Mouse (Mus musculus) retina, embryonic 14.5 days (tissue): Measurements from ENCODE around the gene Trp53rkb.

Source experiments
- DNase-seq: peaks from one replicate; pipeline ENCODE4 v3.0.0-alpha.2; 2015; ENCODE audit warnings: low spot score

Trp53rkb gene

DNA sequence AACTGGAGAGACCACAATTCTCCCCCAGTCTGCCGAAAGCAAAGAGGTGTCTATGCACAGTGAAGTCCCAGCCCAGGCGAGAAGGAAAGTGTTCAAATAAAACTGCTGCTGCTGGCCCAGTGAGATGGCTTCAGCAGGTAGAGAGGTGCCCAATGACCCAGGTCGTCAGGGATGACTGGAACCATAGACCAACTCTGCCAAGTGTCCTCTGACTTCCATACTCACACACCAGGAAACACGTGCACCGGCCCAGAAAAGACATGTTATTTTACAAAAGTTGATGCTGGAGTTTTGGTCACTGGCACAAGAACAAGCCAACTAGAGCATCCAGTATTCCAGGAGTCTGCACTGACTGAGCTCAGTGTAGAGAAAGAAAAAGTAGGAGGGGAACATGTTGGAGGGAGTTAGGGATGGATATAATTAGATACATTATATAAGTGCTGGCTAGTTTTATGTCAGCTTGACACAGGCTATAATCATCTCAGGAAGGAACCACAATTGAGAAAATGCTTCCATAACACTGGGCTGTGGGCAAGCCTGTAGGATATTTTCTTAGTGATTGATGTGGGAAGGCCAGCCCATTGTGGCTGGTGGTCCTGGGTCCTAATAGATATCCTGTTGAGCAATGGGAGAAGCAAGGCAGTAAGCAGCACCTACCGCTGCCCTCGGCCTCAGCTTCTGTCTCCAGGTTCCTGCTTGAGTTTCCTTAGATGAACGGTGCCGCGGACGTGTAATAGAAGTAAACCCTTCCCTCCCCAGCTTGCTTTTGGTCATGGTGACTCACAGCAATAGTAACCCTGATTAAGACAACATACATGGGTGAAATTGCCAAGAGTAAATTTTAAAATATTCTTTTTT lies 7.5 kb downstream of the Trp53rkb start:
- DNase-seq: no peak

DNA sequence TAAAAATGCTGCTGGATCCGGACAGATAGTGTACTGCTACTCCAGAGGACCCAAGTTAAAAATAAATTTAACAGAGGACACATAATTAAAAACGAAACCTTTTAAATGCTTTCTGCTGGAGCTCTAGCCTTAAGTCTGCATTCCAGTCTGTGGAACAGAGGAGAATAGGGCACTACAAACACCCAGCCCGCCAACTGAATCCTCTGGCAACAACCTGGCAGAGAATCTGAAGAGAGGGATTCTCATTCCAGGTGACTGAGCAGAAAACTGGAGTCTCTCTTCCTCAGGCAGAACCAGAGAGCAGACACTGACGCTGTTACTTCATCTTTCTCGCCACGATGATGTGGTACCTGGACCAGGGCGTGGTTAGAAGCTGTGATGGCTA lies 8.1 kb downstream of the Trp53rkb start:
- DNase-seq: no peak

DNA sequence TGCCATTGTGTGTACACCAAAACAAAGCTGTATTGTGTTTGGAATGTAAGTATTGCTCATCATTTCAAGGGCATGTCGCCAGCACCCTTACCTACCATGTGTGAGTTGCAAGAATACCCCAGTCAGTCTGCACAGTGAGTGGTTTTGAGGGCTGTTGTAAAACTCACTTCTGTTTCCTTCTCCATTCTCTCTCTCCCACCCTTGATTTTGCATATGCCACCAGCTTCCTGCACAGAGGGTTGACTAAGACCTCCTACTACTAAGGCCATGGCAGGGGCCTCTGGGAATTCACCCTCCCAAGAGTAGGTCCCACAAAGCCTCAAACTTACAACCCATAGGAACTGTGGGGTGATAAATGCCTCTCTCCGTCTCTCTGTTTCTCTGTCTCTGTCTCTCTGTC lies 9.1 kb downstream of the Trp53rkb start:
- no peak for DNase-seq

DNA sequence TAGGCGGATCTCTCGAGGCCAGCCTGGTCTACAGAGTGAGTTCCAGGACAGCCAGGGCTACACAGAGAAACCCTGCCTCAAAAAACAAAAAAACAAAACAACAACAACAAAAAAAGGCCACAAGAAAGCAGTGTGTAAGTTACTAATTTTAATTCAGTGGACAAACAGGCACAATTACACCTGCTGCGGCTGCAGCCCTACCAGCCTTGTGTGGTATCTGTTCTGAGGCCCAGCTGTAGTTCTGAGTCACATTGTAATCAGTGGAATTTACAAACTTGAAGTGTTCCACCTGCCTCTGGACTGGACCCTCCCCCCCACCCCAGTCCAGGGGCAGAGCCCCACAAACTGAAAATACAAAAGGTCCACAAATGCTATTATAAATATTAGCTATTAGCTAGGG lies 11.0 kb downstream of the Trp53rkb start:
- no peak for DNase-seq

DNA sequence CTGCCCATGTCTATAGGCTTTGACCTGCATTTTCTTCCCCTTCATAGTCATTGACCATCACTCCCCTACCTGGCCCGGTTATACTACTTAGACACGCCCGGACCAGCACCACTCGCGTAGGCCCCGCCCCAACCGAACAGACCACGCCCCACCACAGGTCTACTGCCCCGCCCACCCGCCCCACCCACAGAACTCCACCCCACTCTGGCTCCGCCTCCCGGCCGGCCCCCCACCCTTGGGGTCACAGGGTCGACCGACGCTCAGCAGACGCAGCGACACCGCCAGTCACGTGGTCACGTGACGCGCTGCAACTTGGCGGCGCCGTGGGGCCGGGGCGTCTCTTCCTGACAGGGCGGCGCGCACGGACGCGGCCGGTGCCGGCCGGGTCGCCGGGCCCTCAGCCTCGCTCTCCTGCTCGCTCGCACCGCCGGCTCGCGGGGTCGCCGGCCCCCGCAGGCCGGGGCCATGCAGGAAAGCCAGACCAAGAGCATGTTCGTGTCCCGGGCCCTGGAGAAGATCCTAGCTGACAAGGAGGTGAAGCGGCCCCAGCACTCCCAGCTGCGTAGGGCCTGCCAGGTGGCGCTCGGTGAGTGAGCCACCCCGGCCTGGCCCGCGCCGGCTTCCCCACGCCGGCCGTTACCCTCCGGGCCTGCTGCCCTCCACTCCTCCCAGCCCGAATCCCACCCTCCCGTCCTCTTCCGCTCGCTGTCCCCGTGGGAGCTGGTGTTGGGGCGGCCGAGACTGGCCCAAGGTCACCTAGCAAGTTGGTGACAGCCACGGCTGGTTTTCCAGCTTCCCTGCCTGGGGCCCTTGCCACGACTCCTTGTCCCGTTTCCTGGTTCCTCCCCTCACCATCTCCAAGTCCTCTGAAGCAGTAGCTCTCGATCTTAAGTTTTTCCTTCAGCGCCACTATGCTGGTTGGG lies 13.2 kb downstream of the Trp53rkb start, which contains the start of gene Arfgef2:
Gene Arfgef2 (plus strand): TSS at position 339 of the 923 bp plus-strand sequence.
- DNase-seq: peak; percentile 88

DNA sequence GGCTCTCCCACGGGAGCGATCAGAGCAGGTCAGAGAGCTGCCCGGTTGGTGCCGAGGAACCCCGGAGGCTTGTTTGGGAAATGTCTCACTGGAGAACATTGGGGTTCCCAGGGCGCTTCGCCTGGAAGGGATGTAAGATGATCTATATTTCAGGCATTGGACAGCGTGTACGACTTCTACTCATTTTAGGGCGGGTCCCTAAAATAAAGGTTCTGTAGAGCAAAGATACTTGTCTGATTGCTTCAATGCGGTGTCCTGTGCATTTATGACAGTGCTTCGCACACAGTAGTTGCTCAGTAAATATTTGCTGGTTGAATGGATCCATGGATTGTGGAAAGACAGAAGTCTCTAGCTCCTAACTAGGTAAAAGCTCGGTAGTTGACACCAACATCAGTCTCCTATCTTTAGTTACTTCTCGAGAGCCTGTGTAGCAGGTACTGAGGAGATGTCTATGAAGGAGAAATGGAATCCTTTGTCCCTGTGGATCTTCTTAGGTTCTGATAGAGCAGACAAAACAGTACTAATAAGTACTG lies 13.9 kb downstream of the Trp53rkb start:
- DNase-seq: no peak

DNA sequence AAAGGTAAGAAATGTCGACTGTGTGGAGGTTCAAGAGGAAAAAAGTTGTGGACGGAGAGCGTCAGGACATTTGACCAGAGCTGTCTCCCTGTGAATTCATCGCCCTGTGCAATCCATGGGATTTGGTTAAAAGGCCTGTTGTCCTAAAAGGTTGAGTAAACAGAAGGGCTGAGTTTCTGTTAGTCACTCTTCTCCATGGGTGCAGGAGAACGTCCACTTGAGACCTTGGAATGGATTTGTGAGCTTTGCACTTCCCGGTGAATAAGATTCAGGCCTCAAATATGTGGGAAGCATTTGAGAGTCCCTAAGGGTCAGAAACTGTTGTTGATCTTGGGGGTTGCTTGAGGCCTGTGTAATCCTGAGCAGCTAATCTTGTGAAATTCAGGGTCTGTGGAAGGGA lies 14.5 kb downstream of the Trp53rkb start:
- no peak for DNase-seq

DNA sequence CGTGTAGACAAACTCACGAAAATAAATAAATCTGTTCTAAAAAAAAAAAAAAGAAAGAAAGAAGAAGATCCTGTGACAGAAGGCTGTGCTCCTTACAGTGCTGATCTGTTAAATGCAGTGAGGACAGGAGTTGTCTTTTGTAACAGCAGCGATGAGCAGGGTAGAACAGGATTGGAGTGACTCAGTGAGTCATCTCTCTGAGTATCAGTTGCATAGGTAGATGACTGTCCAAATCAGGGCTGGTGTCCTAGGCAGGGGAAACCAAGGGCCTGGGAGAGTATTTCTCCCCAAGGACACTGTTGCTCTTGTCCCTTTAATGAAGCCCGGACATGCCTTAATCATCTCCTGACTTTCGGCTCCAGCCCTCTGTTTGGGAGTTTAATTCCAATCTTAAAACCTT lies 17.2 kb downstream of the Trp53rkb start:
- DNase-seq: no peak

DNA sequence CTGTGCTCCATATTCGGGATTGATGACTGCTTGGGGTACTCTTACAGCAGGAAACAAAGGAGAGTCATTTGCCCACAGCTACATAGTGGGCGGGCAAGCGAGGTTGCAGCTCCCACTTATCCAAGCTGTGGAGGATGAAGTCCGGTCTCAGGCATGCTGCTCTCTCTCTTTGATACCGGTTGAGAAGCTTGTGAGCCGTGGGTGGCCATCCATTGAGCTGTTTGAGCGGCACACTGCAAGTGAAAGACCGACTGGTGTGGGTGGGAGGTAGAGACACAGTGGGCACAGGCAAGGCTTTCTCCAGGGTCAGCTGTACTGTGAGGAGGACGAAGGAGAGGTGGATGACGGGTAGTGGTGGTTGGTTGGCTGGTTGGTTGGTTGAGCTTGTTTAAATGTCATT lies 18.5 kb downstream of the Trp53rkb start:
- DNase-seq: no peak

DNA sequence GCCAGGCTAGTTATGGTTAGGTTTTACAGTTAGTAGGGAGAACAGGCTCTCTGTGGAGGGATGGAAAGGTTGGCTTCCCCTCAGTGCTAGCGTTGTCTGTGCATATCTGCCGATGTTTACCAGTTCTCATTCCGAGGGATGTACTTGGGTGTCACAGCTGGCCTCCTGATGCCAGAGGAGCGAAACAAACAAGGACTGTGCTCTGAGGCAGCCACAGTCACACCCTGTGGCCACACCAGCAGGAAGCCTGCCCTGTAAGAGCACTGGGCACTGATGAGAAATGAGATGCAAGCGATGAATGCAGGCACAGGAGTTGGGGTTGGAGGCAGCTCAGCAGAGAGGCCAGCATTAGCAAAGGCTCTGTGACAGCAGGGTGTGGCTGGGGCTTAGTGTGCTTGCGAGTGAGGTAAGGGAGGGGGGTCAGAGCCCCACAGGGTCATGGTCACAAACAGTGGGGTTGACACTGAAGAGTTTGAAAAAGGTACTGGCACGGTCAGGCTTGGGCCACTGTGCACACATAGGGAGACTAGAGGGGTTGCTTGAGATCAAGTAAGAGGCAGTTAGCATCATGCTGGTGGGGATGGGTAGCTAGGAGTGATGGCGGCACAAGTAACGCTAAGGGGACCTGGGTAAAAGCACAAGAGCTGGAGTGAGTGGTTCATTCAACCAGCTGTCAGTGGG lies 26.3 kb downstream of the Trp53rkb start:
- no peak for DNase-seq

DNA sequence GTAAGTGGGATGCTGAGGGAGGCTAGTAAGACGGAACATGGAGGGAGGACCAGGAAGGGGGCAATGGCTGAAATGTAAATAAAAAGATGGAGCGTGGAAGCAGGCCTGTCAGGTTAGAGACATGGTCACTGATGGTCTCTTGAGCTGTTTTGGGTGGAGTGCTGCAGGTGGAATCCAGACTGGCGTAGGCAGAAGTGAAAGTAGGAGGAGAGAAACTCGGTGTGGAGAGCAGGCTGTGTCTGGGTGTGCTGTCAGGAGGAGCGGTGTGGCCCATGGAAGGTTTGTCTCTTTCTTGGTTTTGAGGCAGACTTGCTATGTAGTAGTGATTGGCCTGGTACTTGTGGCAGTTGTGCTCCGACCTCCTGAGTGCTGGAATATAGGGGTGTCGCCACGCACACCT lies 27.5 kb downstream of the Trp53rkb start:
- no peak for DNase-seq

DNA sequence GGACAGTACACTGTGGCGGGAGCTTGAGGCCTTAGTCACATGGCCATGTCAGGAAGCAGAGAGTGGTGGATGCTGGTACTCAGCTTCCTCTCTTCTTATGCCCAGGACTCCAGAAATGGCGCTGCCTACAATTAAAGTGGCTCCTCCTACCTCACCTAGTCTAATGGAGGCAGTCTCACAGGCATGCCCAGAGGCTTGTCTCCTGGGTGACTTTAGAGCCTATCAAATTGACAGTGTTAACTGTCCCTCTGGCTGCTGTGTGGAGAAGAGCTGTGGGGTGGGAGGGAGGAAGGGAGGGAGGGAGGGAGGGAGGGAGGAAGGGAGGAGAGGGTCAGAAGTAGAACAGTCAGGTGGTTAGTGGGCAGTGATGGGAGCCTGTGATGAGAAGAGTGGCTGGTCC lies 28.5 kb downstream of the Trp53rkb start:
- DNase-seq: no peak

DNA sequence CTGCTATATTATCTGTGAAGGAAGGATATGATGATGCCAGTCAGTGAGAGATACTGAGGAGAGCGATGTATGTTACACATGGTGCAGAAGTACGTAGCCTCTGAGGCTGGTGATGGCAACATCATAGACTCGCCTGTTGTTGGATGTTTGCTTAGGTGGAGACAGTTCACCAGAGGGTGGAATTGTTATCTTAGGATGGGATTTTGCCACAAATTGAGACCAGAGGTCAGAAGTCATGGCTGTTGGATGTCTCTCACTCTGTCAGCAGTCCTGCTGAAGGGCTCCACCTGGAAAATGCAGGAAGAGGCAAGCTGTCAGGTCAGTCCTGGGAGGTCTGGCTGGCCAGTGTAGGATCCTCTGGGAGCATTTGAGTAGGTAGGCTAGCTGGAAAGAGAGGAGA lies 29.1 kb downstream of the Trp53rkb start:
- DNase-seq: no peak

DNA sequence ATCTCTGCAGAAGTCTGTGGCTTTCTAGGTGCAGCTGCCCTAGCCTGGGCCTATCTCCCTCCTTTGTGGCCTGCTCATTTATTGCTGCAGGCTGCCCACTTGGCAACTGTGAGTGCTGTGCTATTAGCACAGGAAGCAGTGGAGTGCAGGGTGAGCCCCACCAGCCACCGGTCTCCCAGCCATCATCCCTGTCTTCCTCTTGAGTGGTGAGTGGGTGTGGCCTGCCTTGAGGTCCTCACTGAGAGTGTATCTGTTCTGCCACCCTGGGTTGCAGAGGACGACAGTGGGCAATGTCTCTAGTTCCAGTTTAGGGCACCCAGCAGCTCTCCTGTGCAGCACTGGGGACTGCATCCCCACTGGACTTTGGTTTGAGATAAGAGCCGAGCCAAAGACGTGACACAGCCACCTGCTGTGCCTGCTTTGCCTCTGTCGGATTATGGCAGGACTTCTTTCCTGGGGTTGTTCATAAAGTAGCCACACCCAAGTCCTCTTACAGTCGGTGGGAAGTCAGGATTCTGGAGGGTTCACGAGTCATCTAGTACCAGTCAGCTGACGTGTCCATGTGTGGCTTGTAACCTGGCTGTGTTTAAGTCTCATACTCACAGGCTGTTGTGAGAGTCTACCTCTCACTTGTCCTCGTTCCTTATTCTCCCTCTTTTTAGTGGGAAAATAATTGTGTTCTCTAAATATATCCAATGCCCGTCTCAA lies 29.9 kb downstream of the Trp53rkb start:
- no peak for DNase-seq

DNA sequence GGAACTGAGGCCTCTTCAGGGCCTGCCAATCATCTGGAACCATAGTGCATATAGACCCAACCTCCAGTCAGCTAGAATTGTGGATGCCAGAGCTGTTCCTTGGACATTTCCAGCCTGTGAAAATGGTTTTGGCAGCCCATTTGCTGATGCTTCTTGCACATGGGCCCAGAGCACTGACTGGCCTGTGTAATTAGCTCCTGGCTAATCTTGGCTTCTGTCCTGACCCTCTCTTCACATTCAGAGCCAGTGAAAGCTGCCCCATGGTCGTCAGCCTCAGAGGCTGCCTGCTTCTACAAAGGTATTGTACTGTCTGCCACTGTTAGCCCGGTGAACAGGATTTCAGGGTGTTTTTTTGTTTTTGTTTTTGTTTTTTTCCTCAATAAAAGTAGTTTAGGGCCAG lies 30.6 kb downstream of the Trp53rkb start:
- no peak for DNase-seq

DNA sequence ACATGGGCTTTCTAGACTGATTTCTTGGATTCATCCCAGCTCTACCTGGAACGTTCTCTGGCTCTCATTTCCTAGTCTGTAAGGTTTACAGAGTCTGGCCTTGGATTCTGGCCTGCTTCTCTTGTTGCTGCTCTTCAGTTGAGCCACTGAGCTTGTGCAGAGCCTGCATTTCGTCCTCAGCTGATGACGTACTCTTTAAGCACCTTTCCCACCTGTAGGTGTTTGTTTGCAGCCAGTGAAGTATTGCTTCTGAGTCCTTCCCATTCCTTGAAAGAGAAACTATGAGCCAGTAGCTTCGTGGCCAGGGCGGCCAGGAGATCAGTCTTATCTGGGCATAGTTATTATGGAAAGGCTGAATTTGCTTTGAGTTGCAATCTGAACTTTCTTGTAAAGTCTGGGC lies 32.1 kb downstream of the Trp53rkb start:
- DNase-seq: no peak

DNA sequence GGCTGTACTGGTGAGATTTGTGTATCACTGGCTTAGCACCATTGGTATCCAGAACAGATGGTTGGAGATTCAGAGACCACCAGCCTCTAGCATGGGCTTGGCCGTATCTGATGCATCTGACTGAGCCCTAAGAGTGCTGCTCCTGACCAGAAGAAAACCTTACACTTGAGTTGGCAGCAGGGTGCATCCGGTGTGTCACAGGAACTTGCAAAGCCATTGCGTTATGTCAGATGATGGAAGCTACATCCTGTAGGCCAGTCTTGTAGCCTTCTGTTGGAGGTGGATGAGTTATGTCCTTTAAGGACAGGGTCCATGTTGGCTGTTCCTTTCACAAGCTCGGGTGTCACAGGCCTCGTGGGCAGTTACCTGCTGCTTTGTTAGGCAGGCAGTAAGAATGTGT lies 32.7 kb downstream of the Trp53rkb start:
- no peak for DNase-seq

DNA sequence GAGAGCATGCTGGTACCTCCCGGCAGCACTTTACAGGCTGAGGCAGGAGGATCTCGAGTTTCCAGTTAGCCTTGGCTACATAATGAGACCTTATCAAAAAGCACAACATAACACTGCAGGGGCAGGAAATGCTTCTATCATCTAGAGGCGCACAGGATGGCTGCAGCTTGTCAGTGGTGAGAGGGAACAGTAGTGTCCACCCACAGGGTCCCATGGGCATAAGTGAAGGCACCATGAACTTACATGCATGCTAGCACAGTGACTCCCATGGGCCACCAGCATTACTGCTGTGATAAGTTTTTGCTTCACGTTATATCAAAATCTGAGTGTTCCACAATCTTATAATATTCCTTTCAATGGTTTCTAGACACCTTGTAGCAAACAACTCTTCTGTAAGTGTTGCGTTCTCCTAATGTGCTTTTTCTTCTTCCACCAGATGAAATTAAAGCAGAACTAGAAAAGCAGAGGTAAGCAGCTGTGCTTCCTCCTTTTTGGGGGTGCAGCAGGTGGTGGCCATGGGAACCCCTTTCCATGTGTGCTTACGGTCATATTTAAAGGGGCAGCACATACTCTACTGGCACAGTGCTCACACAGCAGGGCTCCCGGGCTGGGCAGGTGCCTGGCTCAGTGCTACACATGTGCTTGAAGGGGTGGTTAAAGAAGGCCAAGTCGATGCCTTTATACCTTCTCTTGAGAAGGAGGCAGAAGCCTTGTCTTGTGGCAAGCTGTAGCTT lies 34.3 kb downstream of the Trp53rkb start:
- DNase-seq: no peak

DNA sequence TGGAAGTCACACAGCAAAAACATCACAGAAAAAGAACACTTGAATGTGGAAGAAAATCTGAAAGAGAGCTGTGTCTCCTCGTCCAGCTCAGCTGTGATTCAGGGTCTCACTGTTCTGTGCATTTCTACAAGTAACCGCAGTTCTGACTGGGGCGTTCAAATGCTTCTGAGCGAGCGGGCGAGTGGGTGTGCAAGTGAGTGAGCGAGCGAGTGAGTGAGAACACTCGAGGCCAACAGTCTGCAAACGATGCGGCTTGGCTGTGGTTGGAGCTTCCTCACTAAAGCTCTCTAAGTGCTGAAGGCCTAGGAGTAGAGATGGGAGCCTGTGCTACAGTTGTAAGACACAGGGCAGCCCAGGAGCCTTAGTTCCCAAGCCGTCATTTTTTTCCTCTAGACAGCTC lies 36.0 kb downstream of the Trp53rkb start:
- no peak for DNase-seq

DNA sequence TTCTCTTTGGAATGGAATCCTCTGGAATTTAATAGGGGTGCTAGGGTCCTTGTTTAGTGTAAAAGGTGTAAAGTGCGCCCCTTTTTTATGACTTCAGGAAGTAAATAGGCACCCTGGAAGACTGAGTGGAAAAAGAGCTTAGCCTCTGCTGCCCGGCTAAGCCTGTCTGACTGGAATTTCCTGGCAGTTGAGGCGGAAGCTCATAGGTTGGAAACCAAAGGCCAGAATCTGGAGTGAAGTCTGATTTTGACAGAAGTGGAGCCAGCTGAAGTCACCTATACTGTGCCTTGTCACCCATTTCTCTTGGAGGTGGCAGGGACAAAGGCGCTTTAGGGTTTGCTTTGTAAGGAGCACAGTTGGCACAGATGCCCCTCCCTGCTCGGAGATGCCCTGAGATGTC lies 38.0 kb downstream of the Trp53rkb start:
- no peak for DNase-seq

DNA sequence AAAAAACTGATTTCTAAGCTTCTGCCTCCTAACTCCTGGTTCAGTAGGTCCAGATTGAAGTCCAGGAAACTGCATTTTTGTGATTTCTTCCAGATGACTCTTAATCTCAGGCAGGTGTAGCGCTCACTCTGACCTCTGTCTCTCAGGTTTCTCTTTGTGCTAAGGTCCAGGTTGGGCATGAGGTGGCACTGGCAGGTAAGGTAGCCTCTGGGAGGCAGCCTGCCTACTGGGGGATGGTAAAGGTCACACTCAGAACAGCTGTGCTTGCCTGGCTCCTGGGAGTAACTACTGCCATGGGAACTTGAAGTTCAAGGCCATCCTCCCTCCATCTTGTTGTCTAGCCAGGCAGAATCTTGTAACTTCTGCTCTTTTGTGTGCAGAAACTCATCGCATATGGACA lies 41.8 kb downstream of the Trp53rkb start:
- DNase-seq: no peak
